Mouse (Mus musculus) midbrain, embryonic 16.5 days (tissue): ENCODE measurements around the gene Plcxd3. TPM values are rescaled to one million over a fixed set of nuclear protein-coding genes. Genes with fewer than 3 reads are reported as not detected.
"Not testable (repeated sequence)": the region's sequence is repeated elsewhere in the genome, so short reads cannot be mapped to it uniquely, and the experiment has no call there.

Source experiments
- ATAC-seq: fragments of 200-750 bp; cut with Nextera tagmentation; 2 replicates; pipeline ENCODE4 v1.8.0; 2017; ENCODE audit warnings: moderate TSS enrichment
- H3K27ac ChIP-seq: fragments of 300-500 bp; sonication (generic); 2 replicates; pipeline ENCODE4 v1.5.1; 2014; ENCODE audit warnings: mild to moderate bottlenecking, low read length, mixed read lengths
- H3K27me3 ChIP-seq: fragments of 300-500 bp; sonication (generic); 2 replicates; pipeline ENCODE4 v1.6.1; 2014; ENCODE audit warnings: low read depth, low read length, mixed read lengths; ENCODE audit not compliant: control insufficient read depth, insufficient read depth
- H3K36me3 ChIP-seq: fragments of 300-500 bp; sonication (generic); 2 replicates; pipeline ENCODE4 v1.6.1; 2014; ENCODE audit warnings: mild to moderate bottlenecking, low read length, moderate library complexity, mixed read lengths; ENCODE audit not compliant: control insufficient read depth, insufficient read depth
- H3K4me1 ChIP-seq: fragments of 300-500 bp; sonication (generic); 2 replicates; pipeline ENCODE4 v1.6.1; 2014; ENCODE audit warnings: mild to moderate bottlenecking, low read length, mixed read lengths; ENCODE audit not compliant: control insufficient read depth, insufficient read depth
- H3K4me2 ChIP-seq: fragments of 300-500 bp; sonication (generic); 2 replicates; pipeline ENCODE4 v1.6.1; 2014; ENCODE audit warnings: mild to moderate bottlenecking, low read length, mixed read lengths
- H3K4me3 ChIP-seq: fragments of 300-500 bp; sonication (generic); 2 replicates; pipeline ENCODE4 v1.5.1; 2014; ENCODE audit warnings: low read depth, mild to moderate bottlenecking, low read length, moderate library complexity, mixed read lengths
- H3K9ac ChIP-seq: fragments of 300-500 bp; sonication (generic); 2 replicates; pipeline ENCODE4 v1.6.1; 2014; ENCODE audit warnings: low read depth, low read length, mixed read lengths
- H3K9me3 ChIP-seq: fragments of 300-500 bp; sonication (generic); replicated peaks from 2 replicates; pipeline ENCODE4 v1.6.1; 2014; ENCODE audit warnings: mild to moderate bottlenecking, low read length, mixed read lengths; ENCODE audit not compliant: control insufficient read depth, poor library complexity, severe bottlenecking
- WGBS: fragments of 180-500 bp; shearing (Covaris S2); extraction: QIAGEN DNeasy Blood & Tissue Kit; methylation state at CpG from one replicate; pipeline ENCODE4 v1.1.7; 2014; 5-methylcytosine and 5-hydroxymethylcytosine counted together
- polyA plus RNA-seq: library from polyadenylated mRNA; unstranded; fragments of >200 nt; fragmentation: Nextera tagmentation; extraction: Ambion mirVana; gene quantifications from 2 replicates; pipeline ENCODE4 v1.2.1, GENCODE M21; 2015

Gene Plcxd3
- polyA plus RNA-seq, 1 experiment from 2014 or later, result 104 TPM

GRCm38 (mm10) chr15:4503826-4504225 is 128.5 kb downstream of the Plcxd3 start:
- Histone ChIP-seq H3K4me1 (no peaks in the 10 kb centered on the region), H3K27ac (no peak overlapping the region), H3K4me3 (no peak overlapping the region), H3K27me3 (no peaks in the 10 kb centered on the region), H3K9me3 (no peaks in the 10 kb centered on the region), H3K9ac (no peak overlapping the region), H3K36me3 (no peaks in the 10 kb centered on the region), H3K4me2 (no peak overlapping the region)
- no peak for ATAC-seq
- WGBS, result 79% methylated on average over 4 of the region's 4 CpGs

- no peaks in the 10 kb centered on the region for H3K27me3 ChIP-seq
- H3K4me3 ChIP-seq, result no peak overlapping the region
- no peaks in the 10 kb centered on the region for H3K4me1 ChIP-seq
- 87% methylated on average over 1 of the region's 1 CpGs for WGBS
- no peak overlapping the region for H3K27ac ChIP-seq
- no peak overlapping the region for H3K9ac ChIP-seq
- H3K9me3 ChIP-seq, result no peaks in the 10 kb centered on the region
- no peak for ATAC-seq
- H3K36me3 ChIP-seq, result no peaks in the 10 kb centered on the region
- no peak overlapping the region for H3K4me2 ChIP-seq
These were observed 139.4 kb downstream of the Plcxd3 start for GRCm38 (mm10) chr15:4514724-4515123.

DNA sequence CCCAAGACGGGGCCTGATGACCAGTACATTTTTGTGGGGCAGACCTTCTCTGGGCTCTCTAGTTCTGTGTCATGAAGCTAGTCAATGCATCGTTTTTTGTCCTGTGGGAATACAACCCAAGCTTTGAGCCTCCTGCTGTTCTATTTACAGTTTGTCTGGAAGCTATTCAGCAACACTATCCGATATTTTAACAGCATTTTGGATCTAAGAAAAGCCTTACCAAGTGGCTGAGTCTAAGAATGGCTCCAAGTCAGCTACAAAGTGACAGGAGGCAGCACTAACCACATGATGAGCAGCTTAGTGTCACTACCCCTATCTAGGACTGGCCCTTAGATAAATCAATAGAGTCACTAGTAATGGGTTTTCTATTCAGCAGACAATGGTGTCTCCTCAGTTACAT is 149.3 kb downstream of the Plcxd3 start:
- Histone ChIP-seq H3K27ac (no peak overlapping the region), H3K4me3 (no peak overlapping the region), H3K4me2 (no peak overlapping the region), H3K27me3 (no peaks in the 10 kb centered on the region), H3K36me3 (no peaks in the 10 kb centered on the region), H3K9ac (no peak overlapping the region), H3K4me1 (no peaks in the 10 kb centered on the region), H3K9me3 (no peaks in the 10 kb centered on the region)
- 67% methylated on average over 3 of the region's 3 CpGs for WGBS
- no peak for ATAC-seq

- no peak for ATAC-seq
- 96% methylated on average over 2 of the region's 2 CpGs for WGBS
These were observed 158.4 kb downstream of the Plcxd3 start for GRCm38 (mm10) chr15:4533700-4534099.

DNA sequence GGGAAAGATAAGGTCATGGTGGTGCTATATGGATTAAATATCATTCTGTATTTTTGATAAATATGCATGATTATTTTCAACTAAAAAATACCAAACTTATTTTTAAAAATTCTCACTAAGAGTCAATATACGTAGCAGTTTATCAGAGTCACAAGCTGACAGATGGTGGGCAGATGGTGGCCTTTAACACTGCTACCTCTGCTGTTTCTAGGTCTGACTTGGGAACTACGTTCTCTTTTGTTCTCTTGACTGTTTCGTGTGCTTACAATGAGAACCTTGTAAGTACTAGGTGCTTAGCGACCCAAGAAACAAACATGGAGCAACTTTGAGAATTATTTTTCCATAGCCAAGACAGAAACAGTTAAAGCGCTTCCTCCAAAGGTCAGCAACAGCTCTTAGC is 183.8 kb downstream of the Plcxd3 start:
- 68% methylated on average over 5 of the region's 5 CpGs for WGBS
- no peak overlapping the region for H3K27ac ChIP-seq
- H3K4me2 ChIP-seq, result no peak overlapping the region
- H3K27me3 ChIP-seq, result no peaks in the 10 kb centered on the region
- H3K4me3 ChIP-seq, result no peak overlapping the region
- no peaks in the 10 kb centered on the region for H3K9me3 ChIP-seq
- H3K4me1 ChIP-seq, result no peaks in the 10 kb centered on the region
- H3K9ac ChIP-seq, result no peak overlapping the region
- ATAC-seq, result no peak
- H3K36me3 ChIP-seq, result no peaks in the 10 kb centered on the region

More at GRCm38 (mm10) chr15:4533700-4534099, 158.4 kb downstream of the Plcxd3 start:
- Histone ChIP-seq H3K9me3 (no peaks in the 10 kb centered on the region), H3K27ac (no peak overlapping the region), H3K9ac (no peak overlapping the region), H3K27me3 (no peaks in the 10 kb centered on the region), H3K4me1 (no peaks in the 10 kb centered on the region), H3K4me3 (no peak overlapping the region), H3K36me3 (no peaks in the 10 kb centered on the region), H3K4me2 (no peak overlapping the region)

DNA sequence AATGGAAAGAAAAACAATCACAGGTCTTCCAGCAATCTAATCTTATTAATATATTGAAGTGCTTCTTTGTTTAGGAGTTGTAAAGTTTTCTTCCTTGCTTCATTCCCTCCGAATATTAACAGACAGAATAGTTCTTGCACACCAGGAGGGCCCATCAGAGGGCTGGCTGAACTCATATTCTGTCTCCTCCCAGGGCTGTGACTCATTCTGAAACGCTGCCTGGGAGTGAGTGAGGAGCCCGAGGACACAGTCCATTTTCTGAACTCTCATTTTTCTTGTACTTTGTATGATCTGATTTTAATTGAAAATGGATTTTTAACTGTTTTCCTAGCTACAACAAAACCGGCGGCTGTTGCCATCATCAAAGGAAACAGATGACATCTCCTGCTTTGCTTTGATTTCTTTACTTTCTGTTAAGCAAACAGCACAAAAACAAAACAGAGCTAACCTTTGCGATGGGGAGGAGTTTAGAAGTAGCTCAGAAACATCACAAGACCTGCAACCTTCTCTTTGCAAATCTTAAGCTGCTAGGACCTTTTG is 186.2 kb downstream of the Plcxd3 start:
- H3K36me3 ChIP-seq, result no peaks in the 10 kb centered on the region
- H3K9ac ChIP-seq, result no peak overlapping the region
- H3K4me1 ChIP-seq, result no peaks in the 10 kb centered on the region
- WGBS, result 57% methylated on average over 6 of the region's 6 CpGs
- H3K4me3 ChIP-seq, result no peak overlapping the region
- no peak overlapping the region for H3K27ac ChIP-seq
- ATAC-seq, result no peak
- no peaks in the 10 kb centered on the region for H3K27me3 ChIP-seq
- no peaks in the 10 kb centered on the region for H3K9me3 ChIP-seq
- no peak overlapping the region for H3K4me2 ChIP-seq

GRCm38 (mm10) chr15:4595521-4595920 is 220.2 kb downstream of the Plcxd3 start:
- 96% methylated on average over 8 of the region's 8 CpGs for WGBS

GRCm38 (mm10) chr15:4598661-4599060 is 223.4 kb downstream of the Plcxd3 start:
- not testable (repeated sequence) for H3K27ac ChIP-seq, H3K9ac ChIP-seq, H3K36me3 ChIP-seq, H3K4me3 ChIP-seq, ATAC-seq, H3K4me1 ChIP-seq, H3K9me3 ChIP-seq, H3K27me3 ChIP-seq, H3K4me2 ChIP-seq
- WGBS, result 89% methylated on average over 8 of the region's 8 CpGs

More at GRCm38 (mm10) chr15:4595521-4595920, 220.2 kb downstream of the Plcxd3 start:
- not testable (repeated sequence) for ATAC-seq, H3K4me2 ChIP-seq, H3K36me3 ChIP-seq, H3K4me1 ChIP-seq, H3K9ac ChIP-seq, H3K9me3 ChIP-seq, H3K27me3 ChIP-seq, H3K4me3 ChIP-seq, H3K27ac ChIP-seq

- not testable (repeated sequence) for H3K27ac ChIP-seq, H3K9ac ChIP-seq, H3K4me2 ChIP-seq, H3K4me3 ChIP-seq, H3K36me3 ChIP-seq, H3K4me1 ChIP-seq, H3K9me3 ChIP-seq, H3K27me3 ChIP-seq, ATAC-seq
- WGBS, result 94% methylated on average over 8 of the region's 8 CpGs
These were observed 224.0 kb downstream of the Plcxd3 start for GRCm38 (mm10) chr15:4599331-4599730.
